Mouse (Mus musculus) CH12.LX (cell line): ENCODE data around the gene Best2.

Experiments used
- CTCF ChIP-seq, 2 experiments: IDR thresholded peaks in 1 of 2; conservative IDR thresholded peaks in 1 of 2; 2 replicates each; pipeline ENCODE4 v1.5.1; 2011 to 2012; ENCODE audit warnings: low read depth in 2 of 2, low read length in 2 of 2, improper control_type of control experiment in 1 of 2, inconsistent platforms in 1 of 2, mild to moderate bottlenecking in 1 of 2, moderate library complexity in 1 of 2
- EP300 ChIP-seq: IDR thresholded peaks from 2 replicates; pipeline ENCODE4 v1.6.1; 2011; ENCODE audit warnings: low read length, improper control_type of control experiment
- JUND ChIP-seq: conservative IDR thresholded peaks from 2 replicates; pipeline ENCODE4 v1.6.1; 2011; ENCODE audit warnings: low read depth, low read length, improper control_type of control experiment
- MAX ChIP-seq: IDR thresholded peaks from 2 replicates; pipeline ENCODE4 v1.6.1; 2011; ENCODE audit warnings: low read length, improper control_type of control experiment
- MYC ChIP-seq: IDR thresholded peaks from 2 replicates; pipeline ENCODE4 v1.6.1; 2011; ENCODE audit warnings: low read depth, mild to moderate bottlenecking, improper control_type of control experiment, low read length
- POLR2A ChIP-seq: IDR thresholded peaks from 2 replicates; pipeline ENCODE4 v1.6.1; 2011; ENCODE audit warnings: low read depth, mild to moderate bottlenecking, improper control_type of control experiment, low read length
- POLR2AphosphoS2 ChIP-seq: IDR thresholded peaks from 2 replicates; pipeline ENCODE4 v1.6.1; 2011; ENCODE audit warnings: low read depth, low read length, improper control_type of control experiment
- TCF12 ChIP-seq: IDR thresholded peaks from 2 replicates; pipeline ENCODE4 v1.6.1; 2014; ENCODE audit warnings: low read depth, mild to moderate bottlenecking, inconsistent platforms, low read length, improper control_type of control experiment
- USF2 ChIP-seq: conservative IDR thresholded peaks from 2 replicates; pipeline ENCODE4 v1.6.1; 2011; ENCODE audit warnings: low read depth, low read length, improper control_type of control experiment
- ZNF384 ChIP-seq: IDR thresholded peaks from 2 replicates; pipeline ENCODE4 v1.6.1; 2012; ENCODE audit warnings: low read depth, low read length, improper control_type of control experiment, inconsistent platforms

GRCm38 (mm10) chr8:84996978-84997377, 17.4 kb downstream of the Best2 start:
- no peak for TF ChIP-seq ZNF384
- TF ChIP-seq EP300: no peak
- TF ChIP-seq CTCF (conservative IDR thresholded peaks at IDR 0.05 in 1 of 2, IDR thresholded peaks at IDR 0.05 in 1 of 2; ENCODE audit: low read depth in 2 of 2, low read length in 2 of 2): no peak
- no peak for TF ChIP-seq JUND
- no peak for TF ChIP-seq USF2
- no peak for TF ChIP-seq MYC
- no peak for TF ChIP-seq MAX
- no peak for TF ChIP-seq POLR2A
- TF ChIP-seq POLR2AphosphoS2: no peak
- no peak for TF ChIP-seq TCF12
